Mouse (Mus musculus) adipocyte (in vitro differentiated cells): ENCODE measurements around the gene Ifnlr1.

Experiments used
- DNase-seq: peaks from one replicate; pipeline ENCODE4 v3.0.0-alpha.2; 2016; ENCODE audit warnings: low spot score

Gene Ifnlr1

DNA sequence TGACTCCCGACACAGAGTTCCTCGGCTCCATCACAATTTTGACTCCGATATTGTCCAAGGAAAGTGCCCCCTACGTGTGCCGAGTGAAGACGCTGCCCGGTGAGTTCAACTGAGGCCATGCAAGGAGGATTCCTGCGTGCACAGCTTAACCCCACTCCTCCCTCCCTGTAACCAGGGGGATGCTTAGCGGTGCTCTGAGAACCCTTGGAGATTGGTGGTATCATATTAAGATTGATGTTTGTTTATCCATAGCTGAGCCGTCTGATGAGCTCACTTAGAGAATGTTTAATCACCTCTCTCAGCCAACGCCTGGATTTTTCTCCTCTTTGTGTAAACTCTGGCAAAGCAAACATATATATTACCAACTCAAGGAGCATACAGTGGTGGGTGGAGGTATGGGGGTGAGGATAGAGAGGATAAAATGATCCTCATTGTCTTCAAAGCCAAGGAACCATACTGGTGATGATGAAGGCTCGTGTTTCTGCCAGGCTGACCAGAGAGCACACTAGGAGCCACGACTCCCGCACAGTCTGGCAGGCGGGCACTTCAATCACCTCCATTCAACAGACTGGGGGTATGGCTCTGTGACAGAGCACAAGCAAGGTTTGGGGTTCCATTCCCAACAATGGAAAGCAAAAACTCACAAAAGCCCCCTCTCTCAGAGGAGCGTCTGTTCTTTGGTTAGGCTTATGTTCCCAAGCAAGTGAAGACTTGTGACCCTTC is 58.8 kb downstream of the Ifnlr1 start:
- no peak for DNase-seq

GRCm38 (mm10) chr4:135745613-135746012 is 59.5 kb downstream of the Ifnlr1 start:
- DNase-seq, result no peak

- DNase-seq, result no peak
These were observed 64.8 kb downstream of the Ifnlr1 start for GRCm38 (mm10) chr4:135750896-135751295.

DNA sequence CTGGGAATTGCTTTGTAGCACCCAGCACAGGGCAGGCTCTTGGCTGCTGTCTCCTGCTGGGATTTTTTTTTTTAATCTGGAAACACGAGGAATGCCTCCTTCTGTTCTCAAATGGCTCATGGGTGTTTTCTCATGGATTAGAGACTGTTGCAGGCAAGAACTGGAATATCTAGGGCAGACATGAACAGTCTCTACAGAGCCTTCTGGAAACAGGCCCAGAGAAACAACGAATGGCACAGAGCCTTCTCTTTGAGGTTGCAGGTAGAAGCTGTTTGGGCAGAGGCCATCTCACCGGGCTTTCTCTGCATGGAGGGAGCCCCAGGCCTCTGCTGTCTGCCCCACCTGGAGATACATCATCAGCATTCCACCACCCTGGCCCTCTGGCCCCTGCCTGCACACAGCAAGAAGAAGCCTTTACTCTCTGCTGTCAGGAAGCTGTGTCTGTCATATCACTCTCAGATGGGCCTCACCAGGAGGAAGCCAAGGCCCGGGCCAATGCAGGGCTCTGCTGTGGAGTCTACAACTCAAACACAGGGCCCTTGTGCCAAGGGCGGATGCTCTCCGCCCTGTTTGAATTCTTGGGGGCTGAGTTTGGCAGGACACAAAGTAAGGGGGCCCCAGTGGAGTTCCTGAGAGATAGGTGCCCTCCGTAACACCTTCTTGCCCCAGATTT is 66.2 kb downstream of the Ifnlr1 start:
- DNase-seq, result no peak

DNA sequence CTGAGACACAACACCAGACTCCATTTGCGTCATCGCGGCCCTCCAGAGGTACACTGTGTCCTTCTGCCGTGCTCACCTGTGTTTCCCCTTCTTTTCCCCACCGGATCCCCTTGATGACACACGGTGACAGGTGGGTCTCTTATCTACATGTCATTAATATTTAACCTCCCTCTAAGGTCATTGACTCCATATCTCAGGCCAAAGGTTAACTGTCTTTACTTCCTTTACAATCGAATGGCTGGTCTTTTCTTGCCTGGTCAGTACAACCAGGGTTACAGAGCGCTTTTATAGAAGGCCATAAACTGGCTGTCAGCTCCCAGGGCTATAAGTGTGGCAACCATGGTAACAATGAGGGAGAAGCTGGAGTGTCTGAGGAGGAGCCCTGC is 66.7 kb downstream of the Ifnlr1 start:
- no peak for DNase-seq
